Mouse (Mus musculus): ENCODE results near the gene Pomt1. TPM values are rescaled to one million over a fixed set of nuclear protein-coding genes. Genes with fewer than 3 reads are reported as not detected.

Pomt1 gene
- total and polyA plus RNA-seq, 3 experiments = 13.6 to 16.7 (median 16.0) TPM

DNA sequence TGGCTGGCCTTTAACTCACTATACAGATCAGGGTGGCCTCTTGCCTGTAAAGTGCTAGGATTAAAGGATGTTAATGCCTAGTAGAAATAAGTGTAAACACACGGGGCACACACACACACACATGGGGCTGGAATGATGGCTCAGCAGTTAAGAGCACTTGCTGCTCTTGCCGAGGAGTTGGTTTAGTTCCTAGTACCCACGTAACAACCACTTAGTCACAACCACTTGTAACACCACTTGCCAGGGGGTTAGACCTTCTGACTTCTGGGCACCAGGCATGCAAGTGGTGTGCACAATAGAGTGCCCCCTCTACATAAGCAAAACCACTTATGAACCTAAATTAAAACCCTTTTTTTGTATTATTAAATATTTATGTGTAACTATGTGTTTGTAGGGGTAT, 47.6 kb downstream of the Pomt1 start:
- in situ Hi-C loops (cut with MboI; ENCODE audit: low pct_ligation_motif_present, low pct_unique_long_range_greater_than_20kb, low sequenced_read_pairs) (loop anchor here (10.0 kb wide), 1 partner anchor 149 kb away; no protein-coding TSS in a partner anchor), dilution Hi-C loops (cut with MboI; ENCODE audit: extremely low pct_ligation_motif_present, extremely low pct_unique_long_range_greater_than_20kb, low sequenced_read_pairs) (no loop called here)
- peaks cover 0 to 35% of the 10 kb centered on the region in 2 experiments; a peak in 3 of 4 replicates for H3K4me1 ChIP-seq (ENCODE audit: control insufficient read depth in 1 of 2, insufficient read depth in 2 of 2)

DNA sequence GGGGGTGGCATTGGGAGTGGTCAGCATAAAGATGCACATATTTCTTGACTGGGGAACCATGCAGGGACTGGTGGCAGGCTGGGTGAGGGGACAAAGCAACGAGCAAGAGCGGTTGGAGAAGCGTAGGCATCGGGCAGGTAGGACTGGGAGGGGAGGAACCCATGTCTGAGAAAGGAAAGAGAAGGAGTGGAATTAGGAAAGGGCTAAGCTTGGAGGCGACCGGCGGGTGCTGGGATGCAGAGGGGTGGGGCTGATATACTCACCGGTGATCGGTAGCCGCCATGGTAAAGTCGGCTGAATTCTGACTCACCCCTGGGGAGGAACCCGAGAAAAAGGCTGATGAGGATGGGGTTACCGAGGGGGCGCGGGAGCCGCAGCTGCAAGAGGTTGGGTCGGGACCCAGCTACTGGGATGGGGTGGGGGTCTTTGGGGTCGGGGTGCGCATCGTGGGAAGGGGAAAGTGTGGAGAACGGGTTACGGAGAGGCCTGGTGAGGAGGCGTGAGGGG, 51.0 kb downstream of the Pomt1 start, which contains the start of gene Golga2:
Golga2 (plus strand) TSS at position 51 of the 507 bp plus-strand sequence.
- peak within 1 kb of the TSS; percentile 74 for H3K4me2 ChIP-seq (ENCODE audit: insufficient read depth, low read depth, poor library complexity, severe bottlenecking)
- in situ Hi-C loops (cut with MboI; ENCODE audit: low pct_ligation_motif_present, low pct_unique_long_range_greater_than_20kb, low sequenced_read_pairs) = loop anchor here (10.0 kb wide), 1 partner anchor 153 kb away; no protein-coding TSS in a partner anchor
- peaks cover 4 to 34% of the 10 kb centered on the region in 2 experiments for H3K4me1 ChIP-seq (ENCODE audit: control insufficient read depth in 1 of 2, insufficient read depth in 2 of 2)
- H3K36me3 ChIP-seq (replicated peaks in 1 of 2; ENCODE audit: control insufficient read depth in 1 of 2, insufficient read depth in 1 of 2, low read length in 1 of 2) = peaks cover 14 to 45% of the 10 kb centered on the region in 2 experiments
- H3K9me3 ChIP-seq (replicated peaks; ENCODE audit: low read length) = no peaks in the 10 kb centered on the region
- no peak for DNase-seq (ENCODE audit: extremely low read depth)
- no peaks in the 10 kb centered on the region for H3K27me3 ChIP-seq (replicated peaks)
- dilution Hi-C loops (cut with MboI; ENCODE audit: extremely low pct_ligation_motif_present, extremely low pct_unique_long_range_greater_than_20kb, low sequenced_read_pairs) = no loop called here
- TF ChIP-seq ZC3H11A (IDR thresholded peaks at IDR 0.05; ENCODE audit: low read depth, low read length) = no peak
- no peak for TF ChIP-seq MAX (IDR thresholded peaks at IDR 0.05; ENCODE audit: low read length)
- TF ChIP-seq NRF1 (IDR thresholded peaks at IDR 0.05; ENCODE audit: low read depth, low read length) = no peak
- TF ChIP-seq POLR2AphosphoS2 (IDR thresholded peaks at IDR 0.05; ENCODE audit: low read depth, low read length) = no peak
- TF ChIP-seq TBP (conservative IDR thresholded peaks at IDR 0.05; ENCODE audit: low read depth, low read length) = no peak
- no peak for TF ChIP-seq SMC3 (IDR thresholded peaks at IDR 0.05; ENCODE audit: low read depth, low read length)
- no peak for TF ChIP-seq MYC (IDR thresholded peaks at IDR 0.05; ENCODE audit: low read depth, low read length)
- TF ChIP-seq E2F4 (IDR thresholded peaks at IDR 0.05; ENCODE audit: insufficient replicate concordance, low read depth, low read length) = no peak
- peak within 1 kb of the TSS; percentile 89 for H3K9ac ChIP-seq (ENCODE audit: insufficient read depth, low read depth)
- H3K27ac ChIP-seq (ENCODE audit: insufficient read depth, low read depth) = no peak within 1 kb of the TSS
- peak within 1 kb of the TSS; percentile 74 to 98 (median 76) for H3K4me3 ChIP-seq (replicated peaks in 1 of 3; ENCODE audit: low read depth in 2 of 3, low read length in 2 of 3, poor library complexity in 1 of 3)
- peaks cover 34% of the 10 kb centered on the region for H3K79me2 ChIP-seq (replicated peaks; ENCODE audit: control insufficient read depth, extremely low read depth, insufficient read depth, poor library complexity, severe bottlenecking)

More for the DNA sequence above, 47.6 kb downstream of the Pomt1 start:
- Histone ChIP-seq H3K9me3 (replicated peaks; ENCODE audit: low read length) (no peaks in the 10 kb centered on the region), H3K27me3 (replicated peaks) (no peaks in the 10 kb centered on the region), H3K27ac (ENCODE audit: insufficient read depth, low read depth) (no peak overlapping the region), H3K4me3 (replicated peaks in 1 of 3; ENCODE audit: low read depth in 2 of 3, low read length in 2 of 3, poor library complexity in 1 of 3) (no peak overlapping the region), H3K36me3 (replicated peaks in 1 of 2; ENCODE audit: control insufficient read depth in 1 of 2, insufficient read depth in 1 of 2, low read length in 1 of 2) (peaks cover 41 to 68% of the 10 kb centered on the region in 2 experiments), H3K4me2 (ENCODE audit: insufficient read depth, low read depth, poor library complexity, severe bottlenecking) (no peak overlapping the region), H3K79me2 (replicated peaks; ENCODE audit: control insufficient read depth, extremely low read depth, insufficient read depth, poor library complexity, severe bottlenecking) (peaks cover 19% of the 10 kb centered on the region), H3K9ac (ENCODE audit: insufficient read depth, low read depth) (no peak overlapping the region)
- no peak for DNase-seq (ENCODE audit: extremely low read depth)
- no peak for TF ChIP-seq ZMIZ1 (IDR thresholded peaks at IDR 0.05; ENCODE audit: low read depth, low read length)
- no peak for TF ChIP-seq IRF4 (IDR thresholded peaks at IDR 0.05; ENCODE audit: low read depth, low read length)
- no peak for TF ChIP-seq USF1 (IDR thresholded peaks at IDR 0.05; ENCODE audit: low read depth, low read length)
- TF ChIP-seq ETS1 (conservative IDR thresholded peaks at IDR 0.05; ENCODE audit: low read depth, low read length) = no peak
- TF ChIP-seq POLR2AphosphoS2 (IDR thresholded peaks at IDR 0.05; ENCODE audit: low read depth, low read length) = no peak
- no peak for TF ChIP-seq MAX (IDR thresholded peaks at IDR 0.05; ENCODE audit: low read length)
- no peak for TF ChIP-seq GABPA (IDR thresholded peaks at IDR 0.05; ENCODE audit: insufficient replicate concordance, low read depth, low read length)
- no peak for TF ChIP-seq KAT2A (IDR thresholded peaks at IDR 0.05; ENCODE audit: insufficient replicate concordance, low read length)
- TF ChIP-seq ZNF384 (IDR thresholded peaks at IDR 0.05; ENCODE audit: low read depth, low read length) = no peak
- TF ChIP-seq ZC3H11A (IDR thresholded peaks at IDR 0.05; ENCODE audit: low read depth, low read length) = no peak
- TF ChIP-seq NELFE (IDR thresholded peaks at IDR 0.05; ENCODE audit: low read depth, low read length) = no peak
- no peak for TF ChIP-seq RAD21 (IDR thresholded peaks at IDR 0.05; ENCODE audit: low read depth, low read length)
- TF ChIP-seq SMC3 (IDR thresholded peaks at IDR 0.05; ENCODE audit: low read depth, low read length) = no peak

Measured in CH12.LX (cell line).